Mouse (Mus musculus) heart, postnatal 0 days (tissue): Measurements from ENCODE around the gene Prps1l3.

Source experiments
- CTCF ChIP-seq: IDR thresholded peaks from 2 replicates; pipeline ENCODE4 v1.5.1; 2016; ENCODE audit warnings: antibody characterized with exemption, control low read depth, low read depth
- EP300 ChIP-seq: IDR thresholded peaks from 2 replicates; pipeline ENCODE4 v1.6.1; 2016; ENCODE audit warnings: antibody characterized with exemption, low read depth

DNA sequence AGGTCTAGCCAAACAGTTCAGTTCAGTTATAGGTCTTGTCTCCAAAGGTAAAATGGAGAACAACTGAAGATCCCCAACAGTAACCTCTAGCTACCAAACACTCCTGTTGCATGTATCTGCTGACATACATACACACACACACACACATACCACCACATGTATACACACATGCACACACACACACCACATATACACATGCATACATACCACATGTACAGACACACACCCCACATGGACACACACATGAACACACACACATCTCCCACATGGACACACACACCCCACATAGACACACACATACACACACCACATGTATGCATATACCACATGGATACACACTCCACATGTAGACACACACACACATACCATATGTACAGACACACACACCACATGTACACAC, 31.9 kb upstream of the Prps1l3 start:
- no peak for TF ChIP-seq CTCF
- TF ChIP-seq EP300: no peak
